Mouse (Mus musculus) myocyte (in vitro differentiated cells): Measurements from ENCODE around the gene Gon4l.
"Not testable (repeated sequence)": the region's sequence is repeated elsewhere in the genome, so short reads cannot be mapped to it uniquely, and the experiment has no call there.

Experiments
- CEBPB ChIP-seq: IDR thresholded peaks from 2 replicates; pipeline ENCODE4 v1.6.1; 2011; ENCODE audit warnings: mild to moderate bottlenecking, moderate library complexity; ENCODE audit not compliant: poor library complexity, insufficient read depth, severe bottlenecking
- E2F4 ChIP-seq: IDR thresholded peaks from one replicate; pipeline ENCODE4 v1.6.1; 2011; ENCODE audit warnings: mild to moderate bottlenecking, control low read depth, moderate library complexity; ENCODE audit not compliant: insufficient read depth
- POLR2A ChIP-seq: IDR thresholded peaks from one replicate; pipeline ENCODE4 v1.6.1; 2011; ENCODE audit warnings: low read depth, mild to moderate bottlenecking, control low read depth, moderate library complexity; ENCODE audit not compliant: insufficient read length
- POLR2AphosphoS2 ChIP-seq: IDR thresholded peaks from one replicate; pipeline ENCODE4 v1.6.1; 2011; ENCODE audit warnings: low read depth, control low read depth; ENCODE audit not compliant: insufficient read length
- SRF ChIP-seq: IDR thresholded peaks from one replicate; pipeline ENCODE4 v1.6.1; 2011; ENCODE audit warnings: low read depth; ENCODE audit not compliant: control insufficient read depth, insufficient read length
- TCF12 ChIP-seq: IDR thresholded peaks from one replicate; pipeline ENCODE4 v1.6.1; 2011; ENCODE audit warnings: mild to moderate bottlenecking, control low read depth; ENCODE audit not compliant: poor library complexity, insufficient read depth, severe bottlenecking
- TCF3 ChIP-seq: IDR thresholded peaks from one replicate; pipeline ENCODE4 v1.6.1; 2011; ENCODE audit warnings: low read depth, control low read depth; ENCODE audit not compliant: insufficient read length
- USF1 ChIP-seq: IDR thresholded peaks from one replicate; pipeline ENCODE4 v1.6.1; 2011; ENCODE audit warnings: low read depth, mild to moderate bottlenecking, control low read depth, moderate library complexity

DNA sequence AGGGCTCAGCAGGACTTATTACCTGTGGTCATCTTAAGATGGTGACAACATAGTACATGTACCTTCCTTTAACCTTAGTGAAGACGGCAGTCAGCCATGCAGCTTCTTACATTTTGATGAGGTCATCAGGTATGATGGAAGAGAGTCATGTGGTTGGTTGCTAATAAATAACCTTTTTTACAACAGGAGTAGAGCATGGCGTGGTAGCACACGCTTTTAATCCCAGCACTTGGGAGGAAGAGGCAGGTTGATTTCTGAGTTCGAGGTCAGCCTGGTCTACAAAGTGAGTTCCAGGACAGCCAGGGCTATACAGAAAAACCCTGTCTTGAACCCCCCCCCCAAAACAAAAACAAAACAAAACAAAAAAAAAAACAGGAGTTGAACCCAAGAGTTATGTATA lies 47.5 kb downstream of the Gon4l start:
- TF ChIP-seq POLR2A, USF1, CEBPB, TCF12, E2F4, POLR2AphosphoS2, TCF3, SRF: not testable (repeated sequence)
